Mouse (Mus musculus) adrenal gland, adult 18-20 months (tissue): ENCODE measurements at regions not wholly inside any gene's neighbourhood (a gene's known extent, or its start where the extent isn't known, plus 50 kb on each side); places are given as distances from the start of the nearest gene placed in this dataset.

ENCODE experiments used
- DNase-seq, 2 experiments: peaks; one replicate each; pipeline ENCODE4 v3.0.0; 2021 to 2022; ENCODE audit warnings: low spot score in 2 of 2

DNA sequence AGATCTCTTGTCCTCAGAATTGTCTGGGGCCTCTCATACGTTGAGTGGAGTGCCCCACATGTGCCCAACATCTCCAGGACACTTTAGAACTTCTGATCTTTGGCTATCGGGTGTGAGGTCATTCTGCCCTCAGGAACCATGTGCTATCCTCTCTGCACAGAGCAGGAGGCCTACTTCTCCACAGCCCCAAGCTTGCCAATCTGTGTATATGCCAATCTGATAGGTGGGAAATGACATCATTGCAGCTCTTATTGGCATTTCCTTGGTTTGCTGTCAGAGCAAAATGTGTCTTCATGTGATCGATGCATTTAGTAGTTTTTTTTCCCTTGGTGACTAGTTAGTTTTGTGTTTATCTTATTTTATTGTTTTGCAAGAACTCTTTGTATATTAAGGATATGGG lies 108.8 kb upstream of the Ptpn1 start:
- DNase-seq: no peak

DNA sequence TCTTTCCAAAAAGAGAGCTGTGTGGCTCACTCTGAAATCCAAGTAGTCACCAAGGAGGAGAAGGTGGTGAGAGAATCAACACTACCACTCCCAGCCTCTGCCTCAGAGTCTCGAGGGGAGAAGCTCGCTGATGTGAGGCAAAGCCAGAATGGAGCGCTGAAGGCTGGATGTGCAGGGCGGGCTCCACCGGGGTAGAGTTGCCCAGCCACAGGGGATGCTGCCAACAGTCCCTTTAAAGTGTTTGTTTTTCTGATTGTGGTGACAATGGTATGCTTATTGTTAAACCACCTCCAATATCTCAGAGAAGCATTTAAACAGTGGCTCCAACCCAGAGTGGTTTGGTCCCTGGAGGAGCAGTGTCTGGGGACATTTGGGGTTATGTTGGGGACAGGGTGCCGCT lies 110.7 kb upstream of the Ptpn1 start:
- no peak for DNase-seq

DNA sequence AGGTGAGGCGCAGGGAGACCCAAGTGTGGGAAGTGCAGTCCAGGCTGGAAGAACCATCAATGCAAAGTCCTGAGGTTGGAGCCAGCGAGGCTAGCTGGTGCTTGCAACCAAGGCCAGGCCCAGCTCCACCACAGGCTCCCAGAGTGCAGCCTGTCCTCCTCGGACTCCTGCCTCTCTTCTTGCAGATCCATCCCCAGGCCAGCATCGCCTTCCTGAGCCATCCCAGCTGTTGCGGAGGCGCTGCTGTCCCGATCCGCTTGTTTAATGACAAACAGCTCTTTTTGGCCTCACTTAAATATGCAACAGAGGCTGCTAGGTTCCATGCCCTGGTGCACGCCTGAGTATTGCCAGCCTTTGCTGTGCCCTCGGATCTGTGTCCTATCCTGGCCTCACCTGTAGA lies 113.1 kb upstream of the Ptpn1 start:
- DNase-seq: no peak

DNA sequence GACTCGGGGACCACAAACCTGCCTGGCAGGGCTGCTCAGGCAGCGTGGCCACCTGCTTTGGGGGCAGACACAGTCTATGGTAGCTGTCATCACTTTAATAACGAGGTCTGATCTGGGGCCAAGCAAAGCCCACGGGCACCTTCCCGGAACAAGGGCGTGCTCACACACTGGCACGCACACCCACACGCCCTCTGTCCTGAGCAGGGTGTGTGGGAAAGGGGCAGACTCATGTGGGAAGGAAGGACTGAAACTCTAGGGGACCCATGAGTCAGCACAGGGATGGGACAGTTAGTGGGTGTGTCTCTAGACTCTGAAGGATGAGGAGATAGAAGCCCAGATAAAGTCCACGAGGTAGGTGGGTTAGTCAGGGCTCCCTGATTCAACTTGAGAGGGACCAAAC lies 114.8 kb upstream of the Ptpn1 start:
- DNase-seq: no peak

DNA sequence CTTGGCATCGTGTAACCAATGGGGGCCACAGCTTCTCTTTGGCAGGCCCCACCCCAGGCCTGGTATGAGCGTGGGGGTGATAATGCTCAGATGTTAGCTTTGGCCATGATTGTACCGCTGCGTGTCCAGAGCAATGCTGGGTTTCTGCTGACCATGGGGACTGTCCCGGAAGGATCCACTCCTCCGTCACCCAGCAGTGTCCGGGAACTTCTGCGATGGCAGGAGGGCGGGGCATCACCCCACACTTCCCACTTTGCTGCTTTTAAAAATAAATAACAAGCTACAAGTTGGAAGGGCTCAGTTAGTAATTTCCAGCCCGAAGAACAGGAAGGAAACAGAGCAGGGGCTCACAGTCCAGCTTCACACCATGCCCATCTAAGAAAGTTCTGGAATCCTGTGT lies 116.7 kb upstream of the Ptpn1 start:
- no peak for DNase-seq

DNA sequence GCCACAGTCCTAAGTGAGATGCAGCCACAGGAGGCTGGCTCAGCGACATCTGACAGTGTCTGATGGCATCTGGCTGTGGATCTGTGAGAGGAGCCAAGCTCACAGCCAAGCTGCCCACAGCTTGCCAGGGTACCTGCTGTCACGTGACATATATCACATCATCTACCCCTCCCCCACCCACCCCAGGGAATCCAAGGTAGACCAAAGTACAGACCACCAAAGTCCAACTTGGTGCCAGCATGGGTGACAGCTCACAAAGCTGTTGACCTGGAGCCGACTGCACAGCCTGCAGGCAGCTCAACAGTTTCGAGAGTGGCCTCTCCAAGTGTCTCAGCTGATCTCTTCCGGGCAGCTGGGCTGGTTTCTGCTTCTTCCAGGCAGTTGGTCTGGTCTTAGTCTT lies 119.6 kb upstream of the Tmem189 start:
- DNase-seq: no peak

DNA sequence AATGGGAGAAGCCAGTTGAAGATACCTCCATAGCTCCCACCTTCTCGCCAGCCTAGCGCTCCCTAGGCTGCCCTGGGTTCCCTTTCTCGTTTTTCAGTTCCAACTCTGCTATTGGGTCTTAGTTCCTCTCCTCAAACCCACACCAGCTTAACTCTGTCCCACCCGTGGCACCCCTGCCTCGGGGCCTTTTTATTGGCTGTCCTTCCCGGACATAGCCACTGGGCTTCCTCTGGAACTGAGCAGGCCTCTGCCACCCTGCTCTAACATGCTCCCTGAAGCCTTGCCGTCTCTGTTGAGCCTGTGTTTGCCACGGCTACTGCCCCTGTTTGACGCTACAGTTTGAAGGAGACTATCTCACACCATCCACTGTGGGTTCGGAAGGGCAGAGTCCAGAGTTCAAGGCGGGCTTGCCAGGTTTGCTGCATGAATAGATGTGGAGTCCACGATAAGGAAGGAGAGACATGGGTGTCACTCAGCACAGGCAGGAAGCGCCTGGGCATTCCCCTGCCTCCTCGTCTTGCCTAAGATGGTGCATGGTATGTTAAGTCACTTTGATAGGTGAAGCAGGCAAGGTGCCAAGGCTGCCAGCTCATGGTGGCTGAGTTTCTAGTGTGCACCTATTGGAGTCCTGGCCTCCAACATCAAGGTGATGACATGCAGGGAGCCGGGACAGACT lies 116.1 kb upstream of the Tmem189 start:
- DNase-seq: no peak

DNA sequence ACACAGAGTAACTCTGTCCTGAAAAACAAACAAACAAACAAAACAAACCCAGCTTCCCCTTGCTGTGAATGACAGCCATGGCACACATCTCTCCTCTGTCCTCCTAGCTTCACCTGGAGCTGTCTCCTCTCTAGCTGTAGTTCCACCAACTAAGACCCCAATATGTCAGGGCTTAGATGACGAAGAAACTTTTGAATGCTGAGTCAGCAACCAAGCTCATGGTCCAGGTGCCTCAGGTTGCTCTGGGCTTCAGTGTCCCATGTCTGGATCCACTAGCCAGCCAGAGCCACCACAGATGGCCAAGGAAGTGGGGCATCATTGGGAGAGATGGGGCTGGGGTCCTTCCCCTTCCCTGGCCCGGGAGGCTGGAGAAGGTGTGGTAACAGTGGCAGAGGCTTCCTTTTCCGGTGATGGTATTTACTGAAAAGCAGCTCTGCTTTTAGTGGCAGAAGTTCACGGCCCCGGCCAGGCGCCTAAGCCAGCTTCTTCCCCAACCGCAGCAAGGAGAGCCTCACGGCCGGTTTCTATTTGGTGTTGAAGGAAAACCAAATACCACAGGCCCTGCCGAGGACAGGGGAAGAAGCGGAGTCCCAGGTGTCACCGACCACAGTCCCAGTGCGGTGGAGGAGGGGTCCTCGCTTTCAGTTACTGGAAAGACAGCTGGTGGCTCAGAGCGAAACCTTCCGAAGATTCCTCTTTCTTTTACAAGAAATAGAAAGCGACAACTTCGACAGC lies 115.0 kb upstream of the Tmem189 start:
- DNase-seq: no peak

DNA sequence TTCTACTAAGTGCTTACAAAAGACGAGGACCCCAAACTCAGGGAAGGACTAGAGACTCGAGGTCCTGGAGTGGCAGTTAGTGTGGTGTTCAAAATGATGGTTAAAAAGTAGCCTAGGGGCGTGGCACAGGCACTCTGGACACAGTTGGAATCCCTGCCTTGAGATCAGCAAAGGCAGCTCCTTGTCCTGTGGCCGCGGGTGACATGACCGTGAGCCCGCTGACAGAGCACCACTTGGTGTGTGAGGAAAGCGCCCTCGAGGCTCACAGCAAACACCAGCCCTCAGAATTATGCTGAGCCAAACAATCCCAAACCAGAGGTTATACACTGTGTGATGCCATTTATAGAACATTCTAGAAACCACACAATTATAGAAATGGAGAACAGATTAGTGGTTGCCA lies 112.9 kb upstream of the Tmem189 start:
- DNase-seq: no peak

DNA sequence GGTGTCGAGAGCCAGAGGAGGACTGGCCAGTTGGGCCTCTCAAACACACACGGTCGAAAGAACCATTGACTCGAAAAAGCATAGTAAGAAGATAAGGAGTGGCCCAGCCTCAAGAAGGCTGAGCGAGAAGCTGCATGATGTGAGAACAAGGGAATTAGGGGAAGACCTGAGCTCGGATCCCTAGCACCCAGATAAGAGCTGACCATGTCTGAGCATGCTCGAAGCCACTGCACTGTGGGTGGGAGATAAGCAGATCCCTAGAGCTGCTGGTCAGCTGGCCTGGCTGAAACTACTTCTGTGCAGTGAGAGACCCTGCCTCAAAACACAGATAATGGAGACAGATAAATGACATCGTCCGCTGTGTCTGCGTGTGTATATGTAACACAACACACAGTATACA lies 111.8 kb upstream of the Tmem189 start:
- DNase-seq: no peak

DNA sequence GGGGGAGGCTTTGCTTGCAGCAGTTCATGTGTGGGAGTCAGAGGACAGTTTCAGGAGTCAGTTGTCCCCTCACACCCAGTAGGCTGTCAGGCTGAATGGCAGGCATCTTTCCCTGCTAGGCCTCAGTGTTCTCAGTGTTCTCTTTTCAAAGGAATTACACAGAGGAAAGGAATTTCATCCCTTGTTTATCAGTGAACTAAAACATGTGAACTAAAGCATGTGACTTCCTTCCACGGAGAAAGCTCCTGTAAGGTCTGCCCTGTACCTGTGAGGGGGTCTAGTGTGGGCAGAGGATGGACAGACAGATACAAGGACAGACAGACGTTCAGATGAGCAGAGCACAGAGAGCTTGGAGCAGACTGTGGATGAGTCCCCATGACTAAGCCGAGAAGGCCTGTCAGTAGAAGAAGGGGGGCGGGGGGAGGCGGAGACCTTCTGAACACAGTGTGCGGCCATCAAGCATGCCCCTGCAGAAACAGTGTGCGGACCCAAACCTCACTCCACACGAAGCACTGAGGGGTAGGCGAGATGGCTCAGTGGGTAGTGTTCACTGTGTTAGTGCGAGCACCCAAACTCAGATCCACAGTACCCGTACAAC lies 111.1 kb upstream of the Tmem189 start:
- DNase-seq: peak in 1 of 2 experiments; percentile 29

DNA sequence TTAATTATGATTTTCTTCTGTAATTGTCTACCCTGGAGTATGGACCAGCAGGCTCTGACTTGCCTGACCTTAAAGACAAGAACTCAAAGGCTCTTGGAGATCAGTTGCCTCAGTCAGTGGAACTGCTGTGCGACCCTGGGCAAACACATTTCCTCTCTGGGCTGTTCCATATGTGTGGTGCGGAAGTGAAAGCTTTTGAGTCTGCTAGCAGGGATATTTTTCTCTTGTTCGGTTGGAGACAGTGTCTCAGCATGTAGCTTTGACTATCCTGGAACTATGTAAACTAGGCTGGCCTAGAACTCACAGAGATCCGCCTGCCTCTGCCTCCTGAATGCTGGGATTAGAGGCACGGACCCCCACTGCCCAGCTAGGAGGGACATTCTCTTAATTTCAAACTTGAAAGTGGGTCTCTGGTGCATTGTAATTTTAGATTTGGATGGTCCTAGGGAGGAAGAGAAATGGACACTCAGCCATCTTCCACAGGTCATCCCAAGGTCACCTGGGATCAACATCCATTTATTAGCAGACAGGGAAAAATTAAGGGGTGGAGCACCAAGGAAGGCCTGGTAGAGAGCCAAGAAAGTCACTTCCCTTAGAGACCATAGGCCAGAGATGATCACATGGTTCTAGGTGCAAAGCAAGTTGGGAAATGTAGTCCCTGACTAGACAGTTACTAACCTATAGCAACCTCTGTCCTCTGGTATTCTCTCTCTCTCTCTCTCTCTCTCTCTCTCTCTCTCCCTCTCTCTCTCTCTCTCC lies 110.2 kb upstream of the Tmem189 start:
- DNase-seq: no peak

DNA sequence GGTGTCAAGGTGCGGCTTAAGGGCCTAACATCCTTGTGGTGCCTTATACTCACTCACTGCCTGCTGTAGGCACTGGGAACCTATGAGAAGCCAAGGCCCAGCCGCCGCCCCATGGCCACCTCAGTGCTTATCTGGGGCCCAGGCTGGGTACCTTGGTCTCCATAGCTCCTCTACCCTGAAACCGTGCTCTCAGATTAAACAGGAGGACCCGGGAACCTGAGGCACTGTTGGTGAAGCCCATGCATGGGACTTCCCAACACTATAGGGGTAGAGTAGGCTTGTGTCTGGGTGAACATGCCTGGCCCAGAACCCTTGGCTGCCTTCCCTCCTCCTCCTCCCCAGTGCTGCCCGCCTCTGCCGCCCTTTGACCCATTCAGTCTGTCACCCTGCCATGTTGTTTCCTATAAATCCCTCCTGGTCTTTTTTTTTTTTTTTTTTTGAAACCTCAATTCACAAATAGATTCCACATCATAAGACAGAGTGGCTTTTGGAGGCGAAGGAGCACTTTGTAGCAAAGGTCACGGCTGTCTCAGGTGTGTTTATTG lies 109.4 kb upstream of the Tmem189 start:
- DNase-seq: no peak

DNA sequence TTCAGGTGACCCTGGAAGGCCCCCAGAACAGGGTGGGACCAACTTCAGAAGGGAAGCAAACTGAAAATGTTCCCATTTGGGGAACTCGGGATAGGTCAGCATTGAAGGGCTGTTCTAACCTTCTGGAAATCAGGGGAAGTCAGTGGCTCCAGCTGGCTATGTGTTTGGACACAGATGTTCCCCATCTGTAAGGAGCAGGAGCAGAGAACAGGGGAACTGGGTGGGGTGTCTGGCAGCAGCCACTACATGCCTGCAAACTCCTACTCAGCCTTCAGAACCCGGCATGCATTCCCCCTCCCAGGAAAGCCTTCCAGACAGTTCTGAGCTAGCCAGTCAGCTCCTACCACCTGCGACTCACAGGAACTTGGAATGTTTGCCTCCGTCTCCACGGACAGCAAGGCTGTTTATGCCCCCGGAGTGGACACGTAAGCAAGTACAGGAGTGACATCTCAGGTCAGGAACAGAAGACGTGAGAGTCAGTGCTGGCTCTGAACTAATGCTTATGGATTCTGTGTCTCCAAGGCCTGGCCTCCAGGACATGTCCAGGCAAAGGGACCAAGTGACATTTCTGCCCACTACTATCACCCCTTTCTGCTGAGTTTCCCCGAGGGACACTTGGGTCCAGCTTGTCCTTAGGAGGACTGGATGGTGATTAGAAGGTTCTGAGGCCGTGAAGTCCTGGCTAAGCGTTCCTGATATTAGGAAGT lies 108.6 kb upstream of the Tmem189 start:
- no peak for DNase-seq

DNA sequence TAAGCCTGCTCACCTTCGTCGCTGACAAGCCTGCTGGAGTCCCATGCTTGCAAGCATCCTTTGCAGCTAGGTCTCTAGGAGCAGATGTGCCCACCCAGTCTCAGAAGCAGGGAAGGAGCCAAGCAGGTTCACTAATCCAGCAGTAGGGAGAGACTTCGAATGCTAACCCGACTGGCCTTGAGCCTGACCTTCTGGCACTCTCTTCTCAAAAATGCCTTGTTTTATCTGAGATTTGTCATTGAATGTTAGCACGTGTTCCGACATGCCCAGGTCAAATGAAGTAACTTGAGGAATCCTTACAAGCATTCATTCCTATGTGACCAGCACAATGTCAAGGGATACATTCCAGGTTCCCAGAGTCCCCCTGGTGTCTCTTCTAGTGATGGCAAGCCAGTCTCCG lies 105.9 kb upstream of the Tmem189 start:
- no peak for DNase-seq

DNA sequence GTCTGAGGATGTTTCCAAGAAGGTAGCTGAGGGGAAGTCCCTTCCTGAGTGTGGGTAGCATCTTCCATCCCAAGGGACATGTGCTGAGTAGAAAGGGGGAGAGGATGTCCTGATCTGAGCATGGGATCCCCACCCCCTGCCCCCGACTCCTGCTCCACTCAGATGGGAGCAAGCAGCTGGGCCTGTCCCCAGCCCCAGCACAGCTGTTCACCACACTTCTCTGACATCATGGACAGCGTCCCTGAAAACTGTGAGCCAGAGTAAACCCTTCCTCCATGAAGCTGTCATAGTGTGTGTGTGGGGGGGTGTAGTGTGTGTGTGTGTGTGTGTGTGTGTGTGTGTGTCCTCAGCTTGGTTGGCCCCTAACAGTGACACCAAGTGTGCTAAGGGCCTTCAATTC lies 104.3 kb upstream of the Tmem189 start:
- no peak for DNase-seq

DNA sequence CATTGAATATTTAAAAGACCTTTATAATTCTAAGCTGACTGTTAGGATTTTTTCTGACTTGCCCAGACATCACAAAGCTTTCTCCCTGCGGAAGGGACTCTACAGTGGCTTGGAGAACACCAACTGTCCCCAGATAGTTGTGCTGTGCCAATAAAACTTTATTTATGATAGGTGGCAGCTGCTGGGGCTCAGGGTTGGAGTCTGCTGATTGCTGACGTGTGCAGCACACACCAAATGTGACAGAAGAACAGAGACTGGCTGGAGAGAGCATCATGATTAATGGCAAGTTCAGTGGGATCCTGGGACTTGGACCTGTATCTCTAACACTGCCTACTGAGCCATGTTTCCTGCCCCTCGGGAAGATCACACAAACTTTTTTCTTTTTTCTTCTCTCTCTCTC lies 103.1 kb upstream of the Tmem189 start:
- DNase-seq: no peak

DNA sequence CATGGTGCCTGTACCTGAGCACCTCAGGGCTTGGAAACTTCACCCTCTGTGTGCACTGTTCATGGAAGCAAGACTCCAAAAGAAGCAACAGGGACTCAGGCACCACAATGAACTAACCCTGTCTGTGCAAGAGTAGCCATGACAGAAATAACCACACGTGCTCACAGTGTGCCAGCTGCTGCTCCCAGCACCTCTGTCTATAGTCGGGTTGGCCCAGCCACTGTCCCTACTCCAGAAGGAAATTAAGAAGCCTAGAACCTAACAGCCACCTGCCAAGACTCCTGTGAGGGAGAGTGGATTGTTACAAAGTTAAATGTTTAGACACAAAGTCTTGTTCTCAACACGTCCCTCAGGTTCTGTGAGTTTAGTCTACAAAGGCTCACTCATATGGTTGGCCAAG lies 102.7 kb upstream of the Tmem189 start:
- no peak for DNase-seq

DNA sequence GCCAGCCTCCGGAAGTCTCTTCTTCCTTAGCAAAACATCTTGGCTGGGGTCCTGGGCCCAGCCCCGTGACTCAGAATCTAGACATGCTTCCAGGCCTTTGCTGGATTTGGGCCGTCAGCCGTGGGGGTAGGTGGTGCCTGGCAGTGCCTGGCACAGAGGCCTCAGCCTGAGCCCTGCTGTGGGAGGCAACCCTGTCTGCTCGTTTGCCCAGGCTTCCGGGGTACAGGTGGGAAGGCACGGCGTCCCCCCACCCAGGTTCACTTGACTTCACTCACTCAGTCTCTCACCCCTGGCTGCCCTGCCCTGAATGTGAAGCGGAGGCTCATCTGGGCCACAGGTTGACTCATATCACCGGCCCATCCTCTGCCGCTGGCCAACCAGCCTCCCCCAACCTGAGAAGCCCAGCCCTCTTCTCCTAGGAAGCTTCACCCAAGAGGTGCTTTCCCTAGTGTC lies 99.9 kb upstream of the Tmem189 start:
- peak in 1 of 2 experiments; percentile 33 for DNase-seq

DNA sequence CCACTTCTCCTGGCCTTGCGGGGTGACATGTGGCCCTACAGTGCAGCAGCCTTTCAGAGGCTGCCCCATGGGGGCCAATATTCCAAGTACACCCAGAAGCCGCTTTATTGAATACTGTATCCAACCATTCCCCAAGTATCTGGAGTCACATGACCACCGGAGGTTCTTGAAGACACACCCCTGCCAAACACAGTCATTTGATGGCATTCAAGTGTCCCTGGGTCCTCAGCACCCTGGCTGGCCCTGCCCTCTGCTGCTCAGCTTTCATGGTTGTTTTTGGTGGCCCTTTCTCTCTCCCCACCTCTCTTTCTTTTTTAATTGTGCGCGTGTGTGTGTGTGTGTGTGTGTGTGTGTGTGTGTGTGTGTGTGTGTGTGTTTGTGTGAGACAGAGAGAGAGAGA lies 97.3 kb upstream of the Tmem189 start:
- DNase-seq: no peak

DNA sequence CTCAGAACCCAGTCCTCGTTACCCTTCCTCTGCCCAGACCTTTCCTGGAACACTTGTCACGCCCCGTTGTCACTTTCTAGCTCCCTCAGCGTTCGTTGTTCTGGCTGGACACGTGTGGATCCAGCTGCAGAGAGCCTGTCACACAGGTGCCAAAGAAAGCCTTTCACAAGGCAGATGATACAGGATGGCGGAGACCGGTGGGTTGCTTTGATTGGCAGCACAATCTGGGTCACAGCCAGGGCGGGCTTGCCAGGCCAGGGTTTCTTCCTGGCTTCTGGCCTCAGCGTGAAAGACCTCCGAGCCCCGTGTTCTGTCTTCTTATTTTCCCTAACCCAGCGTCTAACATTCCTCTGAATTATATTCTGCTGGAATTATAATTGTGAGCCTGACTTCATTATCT lies 94.7 kb upstream of the Tmem189 start:
- DNase-seq: no peak
